Mouse (Mus musculus): ENCODE results near the gene Ppp2r2c.

DNA sequence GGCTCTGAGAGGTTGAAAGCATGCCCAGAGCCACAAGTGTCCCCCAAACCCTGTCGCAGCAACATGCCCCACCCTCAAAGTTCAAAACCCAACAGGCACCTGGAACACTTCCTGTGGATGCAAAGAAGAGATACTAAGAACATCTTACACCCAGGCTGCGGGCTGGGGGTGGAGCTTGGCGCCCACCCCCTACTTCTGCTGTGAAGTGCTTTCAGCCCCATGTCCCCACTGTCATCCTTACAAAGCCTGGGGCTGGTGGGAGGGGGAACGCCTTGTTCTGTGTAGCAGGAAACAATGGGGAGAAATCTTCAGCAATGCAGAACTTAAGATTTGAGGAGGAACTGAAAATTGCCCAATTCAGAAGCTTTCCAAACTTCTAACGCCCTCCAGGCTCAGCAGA lies 129.7 kb downstream of the Ppp2r2c start:
- TF ChIP-seq GATA1 (IDR thresholded peaks at IDR 0.05; ENCODE audit: borderline replicate concordance, low read length) (no peak), POLR2AphosphoS5 (IDR thresholded peaks at IDR 0.05; ENCODE audit: insufficient replicate concordance, low read depth, low read length) (no peak)
